Mouse (Mus musculus) frontal cortex, adult 2 months (tissue): ENCODE measurements around the gene Ttc28. TPM values are rescaled to one million over a fixed set of nuclear protein-coding genes. Genes with fewer than 3 reads are reported as not detected.

Source experiments
- DNase-seq, 2 experiments: peaks; one replicate each; pipeline ENCODE4 v3.0.0; 2022; ENCODE audit warnings: low spot score in 1 of 2; ENCODE audit errors: extremely low spot score in 1 of 2
- polyA plus RNA-seq: library from polyadenylated mRNA; depleted of rRNA; stranded (reverse); fragments of >200 nt; gene quantifications from 2 replicates; pipeline ENCODE4 v1.2.3, GENCODE M21; 2012

Ttc28 gene
- polyA plus RNA-seq, 1 experiment, result 7.3 TPM

- no peak for DNase-seq
Observed at GRCm38 (mm10) chr5:111003220-111003619, 123.6 kb downstream of the Ttc28 start.

- no peak for DNase-seq
Observed at GRCm38 (mm10) chr5:111003750-111004149, 124.1 kb downstream of the Ttc28 start.

GRCm38 (mm10) chr5:111006272-111007135 lies 126.9 kb downstream of the Ttc28 start:
- no peak for DNase-seq

- DNase-seq, result no peak
Observed at GRCm38 (mm10) chr5:111007136-111007500, 127.5 kb downstream of the Ttc28 start.

- no peak for DNase-seq
Observed at GRCm38 (mm10) chr5:111007900-111008299, 128.3 kb downstream of the Ttc28 start.

- no peak for DNase-seq
Observed at GRCm38 (mm10) chr5:111008431-111008830, 128.8 kb downstream of the Ttc28 start.

- no peak for DNase-seq
Observed at GRCm38 (mm10) chr5:111011271-111011670, 131.7 kb downstream of the Ttc28 start.

- DNase-seq, result no peak
Observed at GRCm38 (mm10) chr5:111012064-111012463, 132.5 kb downstream of the Ttc28 start.

GRCm38 (mm10) chr5:111012587-111012986 lies 133.0 kb downstream of the Ttc28 start:
- DNase-seq, result no peak

- no peak for DNase-seq
Observed at GRCm38 (mm10) chr5:111014960-111015359, 135.4 kb downstream of the Ttc28 start.

GRCm38 (mm10) chr5:111017319-111017718 lies 137.7 kb downstream of the Ttc28 start:
- no peak for DNase-seq

- DNase-seq, result no peak
Observed at GRCm38 (mm10) chr5:111022339-111022738, 142.7 kb downstream of the Ttc28 start.

- no peak for DNase-seq
Observed at GRCm38 (mm10) chr5:111022940-111023339, 143.3 kb downstream of the Ttc28 start.

- DNase-seq, result no peak
Observed at GRCm38 (mm10) chr5:111024621-111025020, 145.0 kb downstream of the Ttc28 start.

GRCm38 (mm10) chr5:111025476-111025875 lies 145.9 kb downstream of the Ttc28 start:
- DNase-seq, result no peak

- DNase-seq, result no peak
Observed at GRCm38 (mm10) chr5:111026209-111026608, 146.6 kb downstream of the Ttc28 start.

- no peak for DNase-seq
Observed at GRCm38 (mm10) chr5:111028340-111028739, 148.7 kb downstream of the Ttc28 start.

GRCm38 (mm10) chr5:111028952-111029351 lies 149.3 kb downstream of the Ttc28 start:
- DNase-seq, result peak in 1 of 2 experiments; percentile 36

- DNase-seq, result no peak
Observed at GRCm38 (mm10) chr5:111032687-111033295, 153.2 kb downstream of the Ttc28 start.

GRCm38 (mm10) chr5:111033489-111033888 lies 153.9 kb downstream of the Ttc28 start:
- no peak for DNase-seq

- no peak for DNase-seq
Observed at GRCm38 (mm10) chr5:111037123-111037748, 157.6 kb downstream of the Ttc28 start.

- DNase-seq, result no peak
Observed at GRCm38 (mm10) chr5:111039771-111040170, 160.2 kb downstream of the Ttc28 start.
